Mouse (Mus musculus): ENCODE results near the gene Eif4b. TPM values are rescaled to one million over a fixed set of nuclear protein-coding genes. Genes with fewer than 3 reads are reported as not detected.

Eif4b gene
- 90.5 and 102 TPM in 2 replicates for polyA plus RNA-seq (2015; fragmentation: Nextera tagmentation; extraction: Ambion mirVana)

GRCm38 (mm10) chr15:102073559-102074069 is at the start of gene Eif4b:
Eif4b (plus strand) TSS chr15:102073773.
- ATAC-seq, result peak; percentile 95
- WGBS, result under 1% methylated on average over 55 of the region's 58 CpGs
- Histone ChIP-seq H3K4me2 (peak within 1 kb of the TSS; percentile 90), H3K27me3 (peaks cover 14% of the 10 kb centered on the region; the same call in 1 of the 2 replicates), H3K9ac (peak within 1 kb of the TSS; percentile 95), H3K4me3 (peak within 1 kb of the TSS; percentile 94), H3K9me3 (replicated peaks) (no peaks in the 10 kb centered on the region), H3K4me1 (peaks cover 28% of the 10 kb centered on the region), H3K36me3 (ENCODE audit: poor library complexity, severe bottlenecking) (no peaks in the 10 kb centered on the region), H3K27ac (peak within 1 kb of the TSS; percentile 94)

DNA sequence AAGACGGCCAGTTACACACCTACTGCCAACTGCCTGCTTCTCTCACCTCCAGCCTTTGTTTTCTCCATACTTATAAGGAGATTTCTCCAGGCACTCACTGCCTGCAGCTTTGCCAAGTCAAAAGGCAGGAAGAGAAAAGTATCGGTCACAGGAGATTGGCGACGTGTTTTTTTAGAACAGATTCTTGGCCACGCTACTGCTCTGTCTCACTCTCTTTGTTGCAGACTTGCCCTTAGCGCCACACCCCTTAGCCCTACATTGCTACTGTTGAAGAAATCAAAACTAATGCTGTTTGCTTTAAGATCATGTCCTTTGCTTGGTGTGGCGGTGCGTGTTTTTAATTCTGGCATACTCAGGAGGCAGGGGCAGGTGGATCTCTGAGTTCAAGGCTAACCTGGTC is 49.7 kb upstream of the Eif4b start:
- no peak for ATAC-seq
- Histone ChIP-seq H3K4me3 (no peak overlapping the region), H3K27ac (no peak overlapping the region), H3K9me3 (replicated peaks) (no peaks in the 10 kb centered on the region), H3K4me2 (no peak overlapping the region), H3K27me3 (peaks cover 52% of the 10 kb centered on the region), H3K36me3 (ENCODE audit: poor library complexity, severe bottlenecking) (no peaks in the 10 kb centered on the region), H3K4me1 (peaks cover 18% of the 10 kb centered on the region), H3K9ac (no peak overlapping the region)
- WGBS, result 75% methylated on average over 8 of the region's 8 CpGs

- H3K4me1 ChIP-seq, result peaks cover 18% of the 10 kb centered on the region
- 4% methylated on average over 22 of the region's 22 CpGs for WGBS
- H3K27me3 ChIP-seq, result peaks cover 57% of the 10 kb centered on the region
- no peaks in the 10 kb centered on the region for H3K36me3 ChIP-seq (ENCODE audit: poor library complexity, severe bottlenecking)
- peak overlapping the region; percentile 45; the same call in 1 of the 2 replicates for H3K9ac ChIP-seq
- H3K4me2 ChIP-seq, result peak overlapping the region; percentile 33
- no peak overlapping the region for H3K27ac ChIP-seq
- no peaks in the 10 kb centered on the region for H3K9me3 ChIP-seq (replicated peaks)
- H3K4me3 ChIP-seq, result 0 out of 2 replicates have a peak overlapping the region, but pooled peaks have one; percentile 6
- no peak for ATAC-seq
These were observed 48.3 kb upstream of the Eif4b start for GRCm38 (mm10) chr15:102025136-102025872.

GRCm38 (mm10) chr15:102026430-102026829 is 47.1 kb upstream of the Eif4b start:
- Histone ChIP-seq H3K36me3 (ENCODE audit: poor library complexity, severe bottlenecking) (no peaks in the 10 kb centered on the region), H3K4me2 (no peak overlapping the region), H3K9me3 (replicated peaks) (no peaks in the 10 kb centered on the region), H3K27ac (no peak overlapping the region), H3K4me3 (no peak overlapping the region), H3K4me1 (peaks cover 18% of the 10 kb centered on the region), H3K27me3 (peaks cover 57% of the 10 kb centered on the region), H3K9ac (no peak overlapping the region)
- no peak for ATAC-seq
- WGBS, result 16% methylated on average over 12 of the region's 12 CpGs

- H3K4me2 ChIP-seq, result peak within 1 kb of the TSS; percentile 46
- peaks cover 18% of the 10 kb centered on the region for H3K4me1 ChIP-seq
- H3K27me3 ChIP-seq, result peaks cover 57% of the 10 kb centered on the region
- peak within 1 kb of the TSS; percentile 16; the same call in 1 of the 2 replicates for H3K4me3 ChIP-seq
- H3K9me3 ChIP-seq (replicated peaks), result no peaks in the 10 kb centered on the region
- peak within 1 kb of the TSS; percentile 53 for H3K9ac ChIP-seq
- WGBS, result 3% methylated on average over 28 of the region's 28 CpGs
- H3K27ac ChIP-seq, result no peak within 1 kb of the TSS
- H3K36me3 ChIP-seq (ENCODE audit: poor library complexity, severe bottlenecking), result no peaks in the 10 kb centered on the region
- no peak for ATAC-seq
These were observed 45.5 kb upstream of the Eif4b start, which contains the start of gene Krt18 for GRCm38 (mm10) chr15:102028040-102028439. Krt18 (plus strand) TSS chr15:102028180.

GRCm38 (mm10) chr15:102034121-102035053 is 39.2 kb upstream of the Eif4b start:
- H3K27me3 ChIP-seq, result peaks cover 3% of the 10 kb centered on the region
- WGBS, result 63% methylated on average over 16 of the region's 16 CpGs
- H3K4me1 ChIP-seq, result no peaks in the 10 kb centered on the region
- no peaks in the 10 kb centered on the region for H3K9me3 ChIP-seq (replicated peaks)
- no peak overlapping the region for H3K4me2 ChIP-seq
- no peak overlapping the region for H3K9ac ChIP-seq
- H3K36me3 ChIP-seq (ENCODE audit: poor library complexity, severe bottlenecking), result no peaks in the 10 kb centered on the region
- ATAC-seq, result no peak
- H3K27ac ChIP-seq, result no peak overlapping the region
- no peak overlapping the region for H3K4me3 ChIP-seq

- 82% methylated on average over 4 of the region's 4 CpGs for whole genome bisulfite sequencing
- H3K27me3 ChIP-seq, result no peaks in the 10 kb centered on the region
- no peak overlapping the region for H3K4me2 ChIP-seq
- no peak overlapping the region for H3K9ac ChIP-seq
- H3K4me1 ChIP-seq, result no peaks in the 10 kb centered on the region
- no peaks in the 10 kb centered on the region for H3K9me3 ChIP-seq (replicated peaks)
- no peak for ATAC-seq
- no peaks in the 10 kb centered on the region for H3K36me3 ChIP-seq (ENCODE audit: poor library complexity, severe bottlenecking)
- H3K4me3 ChIP-seq, result no peak overlapping the region
- H3K27ac ChIP-seq, result no peak overlapping the region
These were observed 33.3 kb upstream of the Eif4b start for GRCm38 (mm10) chr15:102040277-102040676.

DNA sequence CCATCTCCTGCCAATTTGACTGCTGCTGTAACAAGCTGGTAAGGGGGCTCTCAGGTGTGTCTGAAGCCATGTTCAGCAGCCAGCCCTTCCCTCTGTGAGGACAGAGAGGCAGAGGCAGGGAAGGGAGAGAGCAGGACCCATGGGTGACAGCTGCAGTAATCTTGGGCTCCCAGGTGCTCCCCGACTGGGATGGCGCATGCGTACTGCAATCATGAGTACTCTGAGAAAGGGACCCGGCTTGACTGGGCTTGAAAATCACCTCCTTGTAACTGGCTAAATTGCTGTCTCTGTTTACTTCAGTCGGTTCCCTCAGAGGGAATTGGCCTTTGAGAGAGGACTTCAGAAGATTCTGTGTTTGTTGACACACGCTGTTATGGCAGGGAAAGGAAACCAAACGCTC is 31.6 kb upstream of the Eif4b start:
- H3K36me3 ChIP-seq (ENCODE audit: poor library complexity, severe bottlenecking), result no peaks in the 10 kb centered on the region
- no peak for ATAC-seq
- no peak overlapping the region for H3K27ac ChIP-seq
- no peaks in the 10 kb centered on the region for H3K4me1 ChIP-seq
- no peak overlapping the region for H3K4me2 ChIP-seq
- no peaks in the 10 kb centered on the region for H3K9me3 ChIP-seq (replicated peaks)
- H3K27me3 ChIP-seq, result no peaks in the 10 kb centered on the region
- no peak overlapping the region for H3K4me3 ChIP-seq
- no peak overlapping the region for H3K9ac ChIP-seq
- WGBS, result 84% methylated on average over 7 of the region's 7 CpGs

GRCm38 (mm10) chr15:102044745-102045144 is 28.8 kb upstream of the Eif4b start:
- WGBS, result 84% methylated on average over 3 of the region's 3 CpGs
- Histone ChIP-seq H3K4me3 (no peak overlapping the region), H3K4me1 (no peaks in the 10 kb centered on the region), H3K4me2 (no peak overlapping the region), H3K36me3 (ENCODE audit: poor library complexity, severe bottlenecking) (no peaks in the 10 kb centered on the region), H3K9me3 (replicated peaks) (no peaks in the 10 kb centered on the region), H3K27ac (no peak overlapping the region), H3K27me3 (no peaks in the 10 kb centered on the region), H3K9ac (no peak overlapping the region)
- ATAC-seq, result no peak

- WGBS, result 96% methylated on average over 10 of the region's 10 CpGs
- no peak for ATAC-seq
- H3K4me2 ChIP-seq, result no peak overlapping the region
- no peaks in the 10 kb centered on the region for H3K9me3 ChIP-seq (replicated peaks)
- H3K9ac ChIP-seq, result no peak overlapping the region
- no peak overlapping the region for H3K27ac ChIP-seq
- no peaks in the 10 kb centered on the region for H3K36me3 ChIP-seq (ENCODE audit: poor library complexity, severe bottlenecking)
- H3K4me1 ChIP-seq, result no peaks in the 10 kb centered on the region
- H3K4me3 ChIP-seq, result no peak overlapping the region
- H3K27me3 ChIP-seq, result no peaks in the 10 kb centered on the region
These were observed 27.9 kb upstream of the Eif4b start for GRCm38 (mm10) chr15:102045691-102046090.

- H3K4me2 ChIP-seq, result no peak overlapping the region
- H3K9me3 ChIP-seq (replicated peaks), result no peaks in the 10 kb centered on the region
- no peak for ATAC-seq
- no peaks in the 10 kb centered on the region for H3K27me3 ChIP-seq
- H3K4me3 ChIP-seq, result no peak overlapping the region
- H3K36me3 ChIP-seq (ENCODE audit: poor library complexity, severe bottlenecking), result no peaks in the 10 kb centered on the region
- no peak overlapping the region for H3K27ac ChIP-seq
- WGBS, result 89% methylated on average over 6 of the region's 6 CpGs
- 0 out of 2 replicates have a peak, but pooled peaks cover 2% of the 10 kb centered on the region for H3K4me1 ChIP-seq
- no peak overlapping the region for H3K9ac ChIP-seq
These were observed 25.6 kb upstream of the Eif4b start for GRCm38 (mm10) chr15:102048006-102048405.

DNA sequence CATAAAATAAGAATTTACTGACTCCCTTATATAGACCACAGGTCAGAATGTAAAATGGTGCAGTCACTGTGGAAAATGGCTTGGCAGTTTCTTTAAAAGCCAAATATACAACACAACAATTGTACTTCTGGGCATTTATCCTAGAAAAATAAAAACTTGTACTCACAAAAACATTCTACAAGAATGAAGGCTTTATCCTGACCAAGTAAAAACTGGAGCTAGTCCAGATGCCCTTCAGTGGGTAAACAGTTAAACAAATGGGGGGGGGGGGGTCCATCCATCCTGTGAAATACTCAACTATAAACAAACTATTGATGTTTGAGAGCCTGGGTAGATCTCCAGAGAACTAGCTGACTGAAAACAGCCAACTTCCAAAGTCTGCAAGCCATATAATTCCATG is 23.7 kb upstream of the Eif4b start:
- Histone ChIP-seq H3K27ac (no peak overlapping the region), H3K9me3 (replicated peaks) (no peaks in the 10 kb centered on the region), H3K27me3 (no peaks in the 10 kb centered on the region), H3K9ac (no peak overlapping the region), H3K36me3 (ENCODE audit: poor library complexity, severe bottlenecking) (no peaks in the 10 kb centered on the region), H3K4me2 (no peak overlapping the region), H3K4me1 (0 out of 2 replicates have a peak, but pooled peaks cover 2% of the 10 kb centered on the region), H3K4me3 (no peak overlapping the region)
- ATAC-seq, result no peak

All from forebrain, embryonic 13.5 days (tissue).